Mouse (Mus musculus) heart, postnatal 25 days (tissue): ENCODE measurements around the gene Olfr147. TPM values are rescaled to one million over a fixed set of nuclear protein-coding genes. Genes with fewer than 3 reads are reported as not detected.
"Not testable (repeated sequence)": the region's sequence is repeated elsewhere in the genome, so short reads cannot be mapped to it uniquely, and the experiment has no call there.

Experiments used
- DNase-seq: peaks from one replicate; pipeline ENCODE4 v3.0.0; 2022; ENCODE audit warnings: low spot score
- intact Hi-C: fragments of 180-260 bp; cut with DNase I; formaldehyde crosslinking; loops from one replicate; pipeline ENCODE4 v1.15.1; 2025
- total RNA-seq, 2 experiments: library from RNA; stranded (reverse); gene quantifications; 2 replicates each; pipeline ENCODE4 v1.2.3; 2021

The Olfr147 gene
- not detected for total RNA-seq

GRCm38 (mm10) chr9:38401398-38401797 is at the start of gene Olfr147:
Gene Olfr147 (plus strand): TSS chr9:38401698.
- DNase-seq: no peak
- intact Hi-C loops: no loop called here

DNA sequence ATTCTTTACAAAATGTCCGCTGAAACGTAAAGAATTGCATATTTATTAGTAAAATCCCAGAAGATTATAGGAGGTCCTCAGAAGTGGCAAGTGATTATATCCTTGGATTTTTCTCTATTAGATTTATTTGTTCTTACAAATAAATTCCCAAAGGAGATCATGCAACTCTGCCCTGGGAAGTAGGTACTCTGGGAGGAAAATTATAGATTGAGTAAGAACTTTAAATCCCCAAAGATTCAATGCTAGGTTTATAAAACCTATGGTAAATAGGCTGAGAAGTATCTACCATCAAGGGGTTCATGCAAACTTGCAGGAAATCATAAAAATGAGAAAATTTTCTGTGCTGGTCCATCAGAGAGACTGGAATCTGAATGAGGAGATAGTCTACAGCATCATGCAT is 34.9 kb upstream of the Olfr147 start, which contains the start of gene Olfr250:
Gene Olfr250, plus strand, starts transcription at position 301 of the 400 bp plus-strand sequence.
- intact Hi-C loops: no loop called here
- no peak for DNase-seq

GRCm38 (mm10) chr9:38376786-38377185 is 24.7 kb upstream of the Olfr147 start, which contains the start of gene Olfr251:
Gene Olfr251 (plus strand): TSS chr9:38377086.
- intact Hi-C loops: no loop called here
- no peak for DNase-seq

GRCm38 (mm10) chr9:38407502-38407901 is 6.0 kb downstream of the Olfr147 start:
- DNase-seq, intact Hi-C loops: not testable (repeated sequence)

DNA sequence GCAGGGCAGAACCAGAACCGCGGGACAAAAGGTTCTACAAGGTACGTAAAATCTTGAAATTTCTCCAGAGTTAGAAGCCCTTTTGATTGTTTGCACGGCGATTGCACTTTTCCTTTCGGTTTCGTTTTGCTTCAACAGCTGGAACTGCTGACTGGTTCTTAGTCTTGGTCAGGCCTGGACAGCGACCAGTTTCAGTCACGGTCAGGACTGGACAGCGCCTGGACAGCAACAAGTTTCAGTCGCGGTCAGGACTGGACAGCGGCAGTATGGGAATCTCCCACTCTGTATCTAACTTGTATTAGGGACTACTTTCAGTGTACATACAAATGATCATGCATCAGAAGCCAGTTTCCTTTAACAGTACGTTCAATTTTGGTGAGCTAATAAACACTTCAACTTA is 12.0 kb downstream of the Olfr147 start:
- DNase-seq, intact Hi-C loops: not testable (repeated sequence)

- no peak for DNase-seq
- intact Hi-C loops: no loop called here
These were observed 22.3 kb downstream of the Olfr147 start for GRCm38 (mm10) chr9:38423801-38424200.

DNA sequence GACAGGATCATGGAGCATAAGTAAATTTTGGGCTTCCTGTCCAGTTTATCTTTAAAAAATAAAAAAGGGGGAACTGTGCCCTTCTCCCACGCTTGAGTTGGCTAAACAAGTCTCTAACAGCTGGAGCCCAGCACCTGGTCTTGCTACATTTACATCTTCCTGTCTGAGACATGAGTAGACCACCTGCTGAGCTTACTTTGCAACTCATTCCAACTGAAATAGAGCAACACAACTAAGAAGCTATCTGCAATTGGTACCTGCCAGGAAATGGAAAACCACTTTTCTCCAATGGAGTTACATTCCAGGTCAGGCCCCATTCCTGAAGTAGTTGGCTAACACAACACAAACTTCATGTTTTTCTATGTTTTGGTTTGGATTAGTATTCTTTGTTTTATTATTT is 25.5 kb downstream of the Olfr147 start:
- intact Hi-C loops: no loop called here

GRCm38 (mm10) chr9:38429155-38429554 is 27.7 kb downstream of the Olfr147 start, which contains the start of gene Olfr901:
Gene Olfr901 (plus strand): TSS chr9:38429455.
- intact Hi-C loops: no loop called here

More for the DNA sequence above, 25.5 kb downstream of the Olfr147 start:
- no peak for DNase-seq

DNA sequence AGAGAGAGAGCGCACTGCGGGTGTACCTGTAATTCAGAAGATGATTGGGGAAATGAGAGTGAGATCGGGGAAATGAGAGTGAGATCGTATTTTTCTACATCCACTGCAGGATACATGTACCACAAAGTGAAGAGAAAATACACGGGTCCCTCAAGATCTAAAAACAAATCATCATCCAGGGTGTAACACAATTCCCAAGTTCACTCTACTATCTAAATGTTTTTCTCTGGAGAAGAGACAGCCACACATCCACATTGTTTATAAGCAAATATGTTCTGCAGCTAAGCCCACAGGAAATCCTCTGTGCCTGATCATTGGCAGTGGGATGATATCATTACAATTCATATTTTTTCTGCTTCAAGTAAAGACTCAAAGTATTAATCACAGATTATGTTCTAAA is 45.9 kb downstream of the Olfr147 start, which contains the start of gene Olfr902:
Gene Olfr902, plus strand, starts transcription at position 301 of the 400 bp plus-strand sequence.
- no peak for DNase-seq
- intact Hi-C loops: no loop called here

More at GRCm38 (mm10) chr9:38429155-38429554, 27.7 kb downstream of the Olfr147 start, which contains the start of gene Olfr901:
- no peak for DNase-seq

Other genes starting within 250 kb of the Olfr147 start
- not detected for gene Olfr891, start 220.9 kb upstream of the Olfr147 start, total RNA-seq
- gene Olfr893, start 193.3 kb upstream of the Olfr147 start, total RNA-seq: not detected
- gene Olfr894, start 183.6 kb upstream of the Olfr147 start, total RNA-seq: not detected
- not detected for gene Olfr143, start 148.9 kb upstream of the Olfr147 start, total RNA-seq
- gene Olfr895, start 133.8 kb upstream of the Olfr147 start, total RNA-seq: not detected
- not detected for gene Olfr896-ps1, start 110.6 kb upstream of the Olfr147 start, total RNA-seq
- gene Olfr25, start 72.6 kb upstream of the Olfr147 start, total RNA-seq: not detected
- gene Olfr898, start 53.3 kb upstream of the Olfr147 start, total RNA-seq: not detected
- not detected for gene Olfr250, start 34.8 kb upstream of the Olfr147 start, total RNA-seq
- not detected for gene Olfr251, start 24.6 kb upstream of the Olfr147 start, total RNA-seq
- gene Olfr901, start 27.8 kb downstream of the Olfr147 start, total RNA-seq: not detected
- gene Olfr902, start 46.0 kb downstream of the Olfr147 start, total RNA-seq: not detected
- gene Olfr904, start 61.4 kb downstream of the Olfr147 start, total RNA-seq: not detected
- gene Olfr905, start 69.4 kb downstream of the Olfr147 start, total RNA-seq: not detected
- gene Olfr906, start 85.4 kb downstream of the Olfr147 start, total RNA-seq: not detected
- not detected for gene Olfr907, start 94.1 kb downstream of the Olfr147 start, total RNA-seq
- gene Olfr911-ps1, start 119.9 kb downstream of the Olfr147 start, total RNA-seq: not detected
- not detected for gene Olfr910, start 136.2 kb downstream of the Olfr147 start, total RNA-seq
- gene Olfr912, start 178.5 kb downstream of the Olfr147 start, total RNA-seq: not detected
- gene Olfr913, start 191.1 kb downstream of the Olfr147 start, total RNA-seq: not detected
- gene Olfr914, start 203.4 kb downstream of the Olfr147 start, total RNA-seq: not detected